Mouse (Mus musculus) ES-E14 (cell line): ENCODE results near the gene Dkkl1.

Experiments
- CHD2 ChIP-seq: IDR thresholded peaks from 2 replicates; pipeline ENCODE4 v1.6.1; 2014; ENCODE audit warnings: mild to moderate bottlenecking, low read depth, low read length, inconsistent platforms
- HCFC1 ChIP-seq: IDR thresholded peaks from 2 replicates; pipeline ENCODE4 v1.6.1; 2012; ENCODE audit warnings: low read length, inconsistent platforms, borderline replicate concordance; ENCODE audit not compliant: insufficient read depth
- MAFK ChIP-seq: IDR thresholded peaks from 2 replicates; pipeline ENCODE4 v1.6.1; 2014; ENCODE audit warnings: mild to moderate bottlenecking, low read depth, low read length, inconsistent platforms; ENCODE audit not compliant: insufficient read depth
- ZC3H11A ChIP-seq: IDR thresholded peaks from 2 replicates; pipeline ENCODE4 v1.6.1; 2012; ENCODE audit warnings: low read depth, mild to moderate bottlenecking, inconsistent platforms, low read length, borderline replicate concordance

GRCm38 (mm10) chr7:45164833-45165232 is 47.1 kb downstream of the Dkkl1 start:
- TF ChIP-seq MAFK = no peak
- no peak for TF ChIP-seq HCFC1
- TF ChIP-seq ZC3H11A = no peak
- TF ChIP-seq CHD2 = no peak
